Mouse (Mus musculus) kidney, adult 11 months (tissue): ENCODE measurements around the gene Sipa1.

Experiments used
- DNase-seq: peaks from one replicate; pipeline ENCODE4 v3.0.0; 2022

Sipa1 gene

GRCm38 (mm10) chr19:5686437-5686836 lies 22.9 kb upstream of the Sipa1 start:
- no peak for DNase-seq

GRCm38 (mm10) chr19:5685861-5686260 lies 22.4 kb upstream of the Sipa1 start:
- no peak for DNase-seq

GRCm38 (mm10) chr19:5685431-5685830 lies 21.9 kb upstream of the Sipa1 start:
- no peak for DNase-seq

- no peak for DNase-seq
These were observed 21.5 kb upstream of the Sipa1 start for GRCm38 (mm10) chr19:5684985-5685384.

- DNase-seq, result no peak
These were observed 20.7 kb upstream of the Sipa1 start for GRCm38 (mm10) chr19:5684236-5684635.

- no peak for DNase-seq
These were observed 16.9 kb upstream of the Sipa1 start for GRCm38 (mm10) chr19:5680432-5680831.

- no peak for DNase-seq
These were observed 4.9 kb upstream of the Sipa1 start for GRCm38 (mm10) chr19:5668372-5668771.

GRCm38 (mm10) chr19:5666386-5666785 lies 2.9 kb upstream of the Sipa1 start:
- DNase-seq, result no peak

- DNase-seq, result no peak
These were observed 2.0 kb upstream of the Sipa1 start for GRCm38 (mm10) chr19:5665465-5665864.

GRCm38 (mm10) chr19:5664669-5665257 lies 1.3 kb upstream of the Sipa1 start:
- DNase-seq, result no peak

- no peak for DNase-seq
These were observed 1.2 kb downstream of the Sipa1 start for GRCm38 (mm10) chr19:5662310-5662709.

- peak; percentile 55 for DNase-seq
These were observed 2.4 kb downstream of the Sipa1 start for GRCm38 (mm10) chr19:5660942-5661751.

GRCm38 (mm10) chr19:5654720-5655298 lies 8.7 kb downstream of the Sipa1 start:
- DNase-seq, result no peak

- DNase-seq, result no peak
These were observed 9.4 kb downstream of the Sipa1 start for GRCm38 (mm10) chr19:5653969-5654719.

- DNase-seq, result no peak
These were observed 10.9 kb downstream of the Sipa1 start for GRCm38 (mm10) chr19:5652570-5652969.

GRCm38 (mm10) chr19:5651502-5652274 lies 11.8 kb downstream of the Sipa1 start:
- no peak for DNase-seq

GRCm38 (mm10) chr19:5649298-5649741 lies 14.2 kb downstream of the Sipa1 start:
- peak; percentile 59 for DNase-seq

GRCm38 (mm10) chr19:5648401-5649297 lies 14.9 kb downstream of the Sipa1 start:
- DNase-seq, result peak; percentile 80

GRCm38 (mm10) chr19:5647791-5648190 lies 15.7 kb downstream of the Sipa1 start:
- DNase-seq, result no peak

- DNase-seq, result no peak
These were observed 16.7 kb downstream of the Sipa1 start for GRCm38 (mm10) chr19:5646731-5647330.

- no peak for DNase-seq
These were observed 18.2 kb downstream of the Sipa1 start for GRCm38 (mm10) chr19:5645280-5645679.
